Mouse (Mus musculus) CH12.LX (cell line): ENCODE results near the gene Tex261. TPM values are rescaled to one million over a fixed set of nuclear protein-coding genes. Genes with fewer than 3 reads are reported as not detected.
A peak's percentile ranks its signal among the peaks of the same experiment; 100 is the strongest.

ENCODE experiments used
- DNase-seq: peaks from one replicate; pipeline ENCODE4 v3.0.0-alpha.2; 2013; ENCODE audit errors: extremely low read depth
- H3K27ac ChIP-seq: 2 replicates; pipeline ENCODE4 v1.5.1; 2012; ENCODE audit warnings: low read depth, mild to moderate bottlenecking, control low read depth, moderate library complexity; ENCODE audit not compliant: insufficient read depth
- H3K27me3 ChIP-seq: replicated peaks from 2 replicates; pipeline ENCODE3; 2012; ENCODE audit warnings: inconsistent platforms
- H3K36me3 ChIP-seq, 2 experiments: replicated peaks in 1 of 2; 2 replicates each; pipeline versions ENCODE3 to v1.6.1; 2012; ENCODE audit warnings: inconsistent platforms in 1 of 2, low read length in 1 of 2, mild to moderate bottlenecking in 1 of 2, mixed read lengths in 1 of 2, moderate library complexity in 1 of 2; ENCODE audit not compliant: control insufficient read depth in 1 of 2, insufficient read depth in 1 of 2
- H3K4me1 ChIP-seq, 2 experiments: 2 replicates each; pipeline ENCODE4 v1.6.1; 2012; ENCODE audit warnings: inconsistent platforms in 1 of 2, moderate library complexity in 1 of 2; ENCODE audit not compliant: insufficient read depth in 2 of 2, control insufficient read depth in 1 of 2
- H3K4me2 ChIP-seq: 2 replicates; pipeline ENCODE4 v1.6.1; 2012; ENCODE audit warnings: low read depth, mild to moderate bottlenecking, control low read depth; ENCODE audit not compliant: poor library complexity, insufficient read depth, severe bottlenecking
- H3K4me3 ChIP-seq, 3 experiments: fragments of 150-350 bp in 1 of 3; sonication (generic) in 1 of 3; replicated peaks in 1 of 3; 2 replicates each; pipeline versions ENCODE3 to v1.5.1; 2011 to 2012; ENCODE audit warnings: low read depth in 2 of 3, low read length in 2 of 3, mild to moderate bottlenecking in 2 of 3, moderate library complexity in 2 of 3, control low read depth in 1 of 3, improper control_type of control experiment in 1 of 3, inconsistent platforms in 1 of 3, mixed read lengths in 1 of 3; ENCODE audit not compliant: poor library complexity in 1 of 3
- H3K79me2 ChIP-seq: replicated peaks from 2 replicates; pipeline ENCODE4 v1.6.1; 2012; ENCODE audit warnings: mild to moderate bottlenecking, moderate library complexity; ENCODE audit not compliant: control insufficient read depth, poor library complexity, insufficient read depth, severe bottlenecking; ENCODE audit errors: extremely low read depth
- H3K9ac ChIP-seq: 2 replicates; pipeline ENCODE4 v1.6.1; 2012; ENCODE audit warnings: low read depth, mild to moderate bottlenecking, control low read depth, moderate library complexity; ENCODE audit not compliant: insufficient read depth
- H3K9me3 ChIP-seq: replicated peaks from 2 replicates; pipeline ENCODE3; 2012; ENCODE audit warnings: low read length, inconsistent platforms, mixed read lengths
- BHLHE40 ChIP-seq: IDR thresholded peaks from 2 replicates; pipeline ENCODE4 v1.6.1; 2011; ENCODE audit warnings: mild to moderate bottlenecking, low read depth, low read length, improper control_type of control experiment
- CHD1 ChIP-seq: IDR thresholded peaks from 2 replicates; pipeline ENCODE4 v1.6.1; 2012; ENCODE audit warnings: low read depth, low read length, improper control_type of control experiment, inconsistent platforms
- CHD2 ChIP-seq: IDR thresholded peaks from 2 replicates; pipeline ENCODE4 v1.6.1; 2011; ENCODE audit warnings: low read length, improper control_type of control experiment
- CTCF ChIP-seq, 2 experiments: IDR thresholded peaks in 1 of 2; conservative IDR thresholded peaks in 1 of 2; 2 replicates each; pipeline ENCODE4 v1.5.1; 2011 to 2012; ENCODE audit warnings: low read depth in 2 of 2, low read length in 2 of 2, improper control_type of control experiment in 1 of 2, inconsistent platforms in 1 of 2, mild to moderate bottlenecking in 1 of 2, moderate library complexity in 1 of 2
- ELF1 ChIP-seq: IDR thresholded peaks from 2 replicates; pipeline ENCODE4 v1.6.1; 2014; ENCODE audit warnings: low read depth, mild to moderate bottlenecking, inconsistent platforms, low read length, improper control_type of control experiment
- EP300 ChIP-seq: IDR thresholded peaks from 2 replicates; pipeline ENCODE4 v1.6.1; 2011; ENCODE audit warnings: low read length, improper control_type of control experiment
- GABPA ChIP-seq: IDR thresholded peaks from 2 replicates; pipeline ENCODE4 v1.6.1; 2012; ENCODE audit warnings: low read depth, low read length, improper control_type of control experiment, inconsistent platforms; ENCODE audit not compliant: insufficient replicate concordance
- HCFC1 ChIP-seq: IDR thresholded peaks from 2 replicates; pipeline ENCODE4 v1.6.1; 2012; ENCODE audit warnings: low read depth, mild to moderate bottlenecking, inconsistent platforms, low read length, improper control_type of control experiment
- IRF4 ChIP-seq: IDR thresholded peaks from 2 replicates; pipeline ENCODE4 v1.6.1; 2014; ENCODE audit warnings: low read depth, mild to moderate bottlenecking, inconsistent platforms, low read length, improper control_type of control experiment
- JUND ChIP-seq: conservative IDR thresholded peaks from 2 replicates; pipeline ENCODE4 v1.6.1; 2011; ENCODE audit warnings: low read depth, low read length, improper control_type of control experiment
- KAT2A ChIP-seq: IDR thresholded peaks from 2 replicates; pipeline ENCODE4 v1.6.1; 2012; ENCODE audit warnings: low read length, improper control_type of control experiment, inconsistent platforms; ENCODE audit not compliant: insufficient replicate concordance
- MAFK ChIP-seq: IDR thresholded peaks from 2 replicates; pipeline ENCODE4 v1.6.1; 2011; ENCODE audit warnings: low read length, improper control_type of control experiment; ENCODE audit not compliant: insufficient replicate concordance
- MAX ChIP-seq: IDR thresholded peaks from 2 replicates; pipeline ENCODE4 v1.6.1; 2011; ENCODE audit warnings: low read length, improper control_type of control experiment
- MAZ ChIP-seq: IDR thresholded peaks from 2 replicates; pipeline ENCODE4 v1.6.1; 2012; ENCODE audit warnings: low read depth, mild to moderate bottlenecking, inconsistent platforms, low read length, improper control_type of control experiment, moderate library complexity
- MEF2A ChIP-seq: IDR thresholded peaks from 2 replicates; pipeline ENCODE4 v1.6.1; 2014; ENCODE audit warnings: low read depth, mild to moderate bottlenecking, inconsistent platforms, low read length, improper control_type of control experiment, borderline replicate concordance
- MXI1 ChIP-seq: IDR thresholded peaks from 2 replicates; pipeline ENCODE4 v1.6.1; 2011; ENCODE audit warnings: mild to moderate bottlenecking, low read depth, low read length, improper control_type of control experiment
- MYC ChIP-seq: IDR thresholded peaks from 2 replicates; pipeline ENCODE4 v1.6.1; 2011; ENCODE audit warnings: low read depth, mild to moderate bottlenecking, improper control_type of control experiment, low read length
- NELFE ChIP-seq: IDR thresholded peaks from 2 replicates; pipeline ENCODE4 v1.6.1; 2011; ENCODE audit warnings: low read depth, low read length, improper control_type of control experiment
- NRF1 ChIP-seq: IDR thresholded peaks from 2 replicates; pipeline ENCODE4 v1.6.1; 2014; ENCODE audit warnings: low read depth, mild to moderate bottlenecking, inconsistent platforms, low read length, improper control_type of control experiment, moderate library complexity
- PAX5 ChIP-seq: IDR thresholded peaks from 2 replicates; pipeline ENCODE4 v1.6.1; 2012; ENCODE audit warnings: low read length, inconsistent platforms, mixed read lengths
- POLR2A ChIP-seq: IDR thresholded peaks from 2 replicates; pipeline ENCODE4 v1.6.1; 2011; ENCODE audit warnings: low read depth, mild to moderate bottlenecking, improper control_type of control experiment, low read length
- POLR2AphosphoS2 ChIP-seq: IDR thresholded peaks from 2 replicates; pipeline ENCODE4 v1.6.1; 2011; ENCODE audit warnings: low read depth, low read length, improper control_type of control experiment
- RAD21 ChIP-seq: IDR thresholded peaks from 2 replicates; pipeline ENCODE4 v1.6.1; 2011; ENCODE audit warnings: low read depth, mild to moderate bottlenecking, low read length, improper control_type of control experiment, moderate library complexity
- SIN3A ChIP-seq: IDR thresholded peaks from 2 replicates; pipeline ENCODE4 v1.6.1; 2012; ENCODE audit warnings: low read length, improper control_type of control experiment, inconsistent platforms
- SMC3 ChIP-seq: IDR thresholded peaks from 2 replicates; pipeline ENCODE4 v1.6.1; 2011; ENCODE audit warnings: low read depth, low read length, improper control_type of control experiment
- TBP ChIP-seq: conservative IDR thresholded peaks from 2 replicates; pipeline ENCODE4 v1.6.1; 2011; ENCODE audit warnings: low read depth, low read length, improper control_type of control experiment
- TCF12 ChIP-seq: IDR thresholded peaks from 2 replicates; pipeline ENCODE4 v1.6.1; 2014; ENCODE audit warnings: low read depth, mild to moderate bottlenecking, inconsistent platforms, low read length, improper control_type of control experiment
- UBTF ChIP-seq: IDR thresholded peaks from 2 replicates; pipeline ENCODE4 v1.6.1; 2012; ENCODE audit warnings: low read depth, mild to moderate bottlenecking, inconsistent platforms, low read length, improper control_type of control experiment, moderate library complexity
- USF1 ChIP-seq: IDR thresholded peaks from 2 replicates; pipeline ENCODE4 v1.6.1; 2014; ENCODE audit warnings: low read depth, mild to moderate bottlenecking, inconsistent platforms, low read length, improper control_type of control experiment
- USF2 ChIP-seq: conservative IDR thresholded peaks from 2 replicates; pipeline ENCODE4 v1.6.1; 2011; ENCODE audit warnings: low read depth, low read length, improper control_type of control experiment
- ZMIZ1 ChIP-seq: IDR thresholded peaks from 2 replicates; pipeline ENCODE4 v1.6.1; 2012; ENCODE audit warnings: low read depth, mild to moderate bottlenecking, inconsistent platforms, low read length, improper control_type of control experiment
- dilution Hi-C: fragments of 300-500 bp; cut with MboI; formaldehyde crosslinking; loops from 2 replicates; pipeline ENCODE4 v1.14.3; 2020; ENCODE audit warnings: low sequenced_read_pairs; ENCODE audit not compliant: extremely low pct_unique_long_range_greater_than_20kb, extremely low pct_ligation_motif_present
- in situ Hi-C: fragments of 300-500 bp; cut with MboI; formaldehyde crosslinking; loops from 3 replicates; pipeline ENCODE4 v1.14.3; 2019; ENCODE audit warnings: low sequenced_read_pairs, low pct_ligation_motif_present, low pct_unique_long_range_greater_than_20kb, mixed read lengths
- polyA plus RNA-seq: library from polyadenylated mRNA; unstranded; fragments of >175 nt; gene quantifications from 2 replicates; pipeline ENCODE4 v1.2.1, GENCODE M21; 2012; ENCODE audit warnings: low read depth; ENCODE audit not compliant: insufficient read length
- total RNA-seq, 2 experiments: library from RNA; depleted of rRNA; stranded (reverse); fragments of 300-350 nt in 1 of 2; fragments of >200 nt in 1 of 2; gene quantifications; 2 replicates each; pipeline ENCODE4 v1.2.3; 2012 to 2014

Gene Tex261
- total RNA-seq (2012; rRNA removed) (44.6 and 52.4 TPM in 2 replicates), total RNA-seq (2014; rRNA removed) (42.4 and 65.6 TPM in 2 replicates), polyA plus RNA-seq (87.8 and 88.9 TPM in 2 replicates)

GRCm38 (mm10) chr6:83775638-83776293 is at the start of gene Tex261:
Tex261 (minus strand) TSS chr6:83775813.
- peaks cover 26 to 34% of the 10 kb centered on the region in 2 experiments for H3K36me3 ChIP-seq
- peak; percentile 85 for DNase-seq
- H3K79me2 ChIP-seq = peaks cover 11% of the 10 kb centered on the region
- peak within 1 kb of the TSS; percentile 88 for H3K9ac ChIP-seq
- peaks cover 3% of the 10 kb centered on the region for H3K9me3 ChIP-seq
- TF ChIP-seq IRF4 (0 out of 2 replicates have a peak, but pooled peaks have one; percentile 7), SMC3 (peak; percentile 53), UBTF (peak; percentile 74; the same call in 1 of the 2 replicates), HCFC1 (peak; percentile 69), EP300 (no peak), NRF1 (peak; percentile 76), NELFE (peak; percentile 85), CTCF (conservative IDR thresholded peaks at IDR 0.05 in 1 of 2, IDR thresholded peaks at IDR 0.05 in 1 of 2; ENCODE audit: low read depth in 2 of 2, low read length in 2 of 2) (peak; percentile 79 to 85), RAD21 (peak; percentile 37), TCF12 (peak; percentile 80; the same call in 1 of the 2 replicates), MAX (peak; percentile 40), BHLHE40 (0 out of 2 replicates have a peak, but pooled peaks have one; percentile 4), CHD2 (0 out of 2 replicates have a peak, but pooled peaks have one; percentile 59), MXI1 (peak; percentile 83), MAFK (no peak), TBP (peak; percentile 55), POLR2AphosphoS2 (peak; percentile 62; the same call in 1 of the 2 replicates), USF2 (no peak), PAX5 (no peak), MYC (no peak), MAZ (peak; percentile 82), CHD1 (no peak), GABPA (peak; percentile 63), USF1 (no peak), MEF2A (peak; percentile 56; the same call in 1 of the 2 replicates), KAT2A (0 out of 2 replicates have a peak, but pooled peaks have one; percentile 37), SIN3A (peak; percentile 79; the same call in 1 of the 2 replicates), ELF1 (peak; percentile 43; the same call in 1 of the 2 replicates), POLR2A (peak; percentile 96), ZMIZ1 (peak; percentile 93), JUND (no peak)
- peak within 1 kb of the TSS; percentile 89 for H3K4me2 ChIP-seq
- dilution Hi-C loops (no loop called here), in situ Hi-C loops (no loop called here)
- peaks cover 7 to 27% of the 10 kb centered on the region in 2 experiments for H3K4me1 ChIP-seq
- H3K27ac ChIP-seq = peak within 1 kb of the TSS; percentile 69
- peak within 1 kb of the TSS; percentile 85 to 98 (median 96) for H3K4me3 ChIP-seq
- no peaks in the 10 kb centered on the region for H3K27me3 ChIP-seq
